Mouse (Mus musculus) left cerebral cortex, adult 2 months (tissue): ENCODE data around the gene Calhm5. TPM values are rescaled to one million over a fixed set of nuclear protein-coding genes. Genes with fewer than 3 reads are reported as not detected.

Source experiments
- DNase-seq, 2 experiments: peaks; one replicate each; pipeline ENCODE4 v3.0.0; 2021 to 2022; ENCODE audit warnings: low spot score in 2 of 2, mixed read lengths in 1 of 2; ENCODE audit errors: extremely low spot score in 1 of 2
- H3K27ac ChIP-seq: fragments of 200-600 bp; 2 replicates; pipeline ENCODE4 v1.8.1; 2022
- H3K4me3 ChIP-seq: fragments of 200-600 bp; 2 replicates; pipeline ENCODE4 v1.8.1; 2022
- CTCF ChIP-seq: fragments of 200-600 bp; IDR thresholded peaks from 2 replicates; pipeline ENCODE4 v1.8.1; 2022; ENCODE audit warnings: antibody characterized with exemption, mild to moderate bottlenecking, moderate library complexity
- intact Hi-C: fragments of 180-260 bp; cut with DNase I; formaldehyde crosslinking; loops from one replicate; pipeline ENCODE4 v1.15.1; 2025
- total RNA-seq, 2 experiments: library from RNA; stranded (reverse); gene quantifications; 2 replicates each; pipeline ENCODE4 v1.2.3; 2021

The Calhm5 gene
- total RNA-seq, 2 experiments from 2014 or later = 2.7 to 3.2 TPM

DNA sequence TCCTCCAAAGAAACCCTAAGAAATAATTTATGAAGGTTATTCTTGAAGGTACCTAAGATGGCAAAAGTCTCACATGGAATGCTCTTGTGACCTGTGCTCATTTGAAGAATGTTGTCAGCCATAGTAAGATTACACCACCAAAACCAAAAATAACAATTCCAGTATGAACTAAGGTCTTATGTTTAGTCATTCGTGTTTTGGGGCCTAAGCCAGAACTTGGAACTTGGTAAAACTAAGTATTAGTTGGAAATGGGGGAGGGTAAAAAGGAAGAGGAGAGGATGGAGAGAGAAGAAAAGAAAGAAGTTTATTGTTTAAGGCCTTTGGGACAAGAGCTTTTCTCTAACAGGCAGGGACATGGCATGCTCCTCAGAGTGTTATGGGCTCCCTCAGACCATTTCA lies 26.7 kb downstream of the Calhm5 start:
- no peak overlapping the region for H3K4me3 ChIP-seq
- no peak overlapping the region for H3K27ac ChIP-seq
- no peak for DNase-seq
- intact Hi-C loops = no loop called here
- TF ChIP-seq CTCF = no peak

DNA sequence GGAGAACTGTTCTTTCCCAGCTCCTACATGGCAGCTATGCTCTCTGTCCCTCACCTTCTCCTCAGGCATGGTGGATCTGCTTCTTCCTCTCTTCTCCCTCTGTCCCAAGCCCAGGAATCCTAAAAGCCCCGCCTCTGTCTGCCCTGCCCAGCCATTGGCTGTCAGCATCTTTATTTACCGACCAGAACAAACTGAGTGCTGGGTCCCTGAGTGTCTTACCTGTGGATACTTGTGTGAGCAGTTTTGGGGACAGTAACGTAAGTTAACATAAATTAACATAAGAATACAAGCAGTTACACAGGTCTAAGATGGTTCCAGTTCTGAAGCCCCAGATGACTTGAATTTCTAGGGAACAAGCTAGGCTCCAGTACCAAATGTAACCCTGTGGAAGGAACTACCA lies 29.7 kb downstream of the Calhm5 start:
- TF ChIP-seq CTCF = no peak
- DNase-seq = no peak
- Histone ChIP-seq H3K4me3 (no peak overlapping the region), H3K27ac (no peak overlapping the region)
- intact Hi-C loops = no loop called here

DNA sequence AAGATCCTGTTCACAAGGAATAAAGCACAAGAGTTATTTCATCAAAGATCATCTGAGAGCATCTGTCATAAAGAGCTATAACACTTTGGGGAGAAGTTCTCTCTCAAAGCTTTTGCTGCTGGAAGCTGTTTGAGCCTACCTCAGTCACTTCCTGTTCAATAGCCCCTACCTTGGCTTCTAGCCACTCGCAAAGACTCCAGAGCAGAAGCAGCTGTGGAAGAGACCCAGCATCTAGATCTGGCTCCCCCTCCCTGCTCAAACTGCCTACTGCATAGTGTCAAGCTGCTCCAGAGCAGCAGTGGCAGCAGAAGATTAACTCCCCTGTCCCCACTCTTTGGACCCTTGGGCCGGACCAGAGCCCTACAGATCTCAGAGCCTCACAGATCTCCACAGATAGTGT lies 42.3 kb downstream of the Calhm5 start:
- no peak overlapping the region for H3K4me3 ChIP-seq
- no peak for DNase-seq
- no peak for TF ChIP-seq CTCF
- intact Hi-C loops = no loop called here
- H3K27ac ChIP-seq = no peak overlapping the region

DNA sequence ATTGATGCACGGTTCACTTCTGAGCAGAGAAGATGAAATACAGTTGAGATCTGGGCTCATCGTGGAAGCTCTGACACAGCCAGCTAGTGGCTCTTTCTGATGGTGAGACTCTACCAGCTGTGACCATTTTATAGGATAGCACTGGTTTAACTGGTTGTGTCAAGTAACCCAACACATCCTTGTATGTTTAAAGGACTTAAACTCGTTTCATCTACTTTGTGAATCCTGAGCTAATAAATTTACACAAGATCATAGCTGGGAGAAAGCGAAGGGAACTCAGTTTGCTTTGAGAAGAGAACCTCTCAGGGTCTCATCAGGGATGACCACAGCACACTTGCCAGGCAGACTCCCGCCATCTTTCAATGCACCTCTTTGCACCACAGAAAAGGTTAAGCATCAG lies 52.1 kb downstream of the Calhm5 start, which contains the start of gene Calhm4:
Gene Calhm4, minus strand, starts transcription at position 101 of the 400 bp plus-strand sequence.
- no peak for DNase-seq
- intact Hi-C loops = no loop called here
- Histone ChIP-seq H3K4me3 (no peak within 1 kb of the TSS), H3K27ac (no peak within 1 kb of the TSS)
- no peak for TF ChIP-seq CTCF

Other genes starting within 250 kb of the Calhm5 start
- gene Sult3a1, start 238.8 kb downstream of the Calhm5 start, total RNA-seq = not detected
- 1 to 10 TPM; 2.8 to 3.1 TPM for gene Rsph4a, start 191.4 kb downstream of the Calhm5 start, total RNA-seq
- 10 to 100 TPM; 16.0 to 17.6 TPM for gene Zup1, start 145.2 kb downstream of the Calhm5 start, total RNA-seq
- 10 to 100 TPM; 89.9 to 96.3 TPM for gene Rwdd1, start 76.9 kb downstream of the Calhm5 start, total RNA-seq
- under 1 TPM in 1 of 2 experiments, not detected in 1; 0.43 TPM for gene Trappc3l, start 58.9 kb downstream of the Calhm5 start, total RNA-seq
- not detected for gene Calhm4, start 52.2 kb downstream of the Calhm5 start, total RNA-seq
- under 1 TPM in 1 of 2 experiments, not detected in 1; 0.33 TPM for gene Calhm6, start 31.5 kb upstream of the Calhm5 start, total RNA-seq
- gene Dse, start 111.2 kb upstream of the Calhm5 start, total RNA-seq = 1 to 10 TPM; 6.3 to 7.4 TPM
- gene Tspyl1, start 185.7 kb upstream of the Calhm5 start, total RNA-seq = 100 to 1,000 TPM; 161 to 169 TPM
- gene Tspyl4, start 200.9 kb upstream of the Calhm5 start, total RNA-seq = 100 to 1,000 TPM; 386 to 404 TPM